Mouse (Mus musculus): ENCODE results near the gene Tenm2. TPM values are rescaled to one million over a fixed set of nuclear protein-coding genes. Genes with fewer than 3 reads are reported as not detected.

Gene Tenm2
- polyA plus RNA-seq, 1 experiment from 2014 or later: 1.9 TPM

GRCm38 (mm10) chr11:36678542-36678941, 557.2 kb downstream of the Tenm2 start:
- H3K4me3 ChIP-seq (replicated peaks; ENCODE audit: low read length): no peak overlapping the region
- no peak overlapping the region for H3K9ac ChIP-seq (ENCODE audit: low read length)
- peaks cover 5% of the 10 kb centered on the region; the same call in 1 of the 2 replicates for H3K4me1 ChIP-seq (ENCODE audit: control insufficient read depth, insufficient read depth, low read length)
- no peaks in the 10 kb centered on the region for H3K36me3 ChIP-seq (ENCODE audit: control insufficient read depth, insufficient read depth, low read length)
- H3K4me2 ChIP-seq (ENCODE audit: low read depth, low read length): peak overlapping the region; percentile 90; the same call in 1 of the 2 replicates
- H3K27ac ChIP-seq (ENCODE audit: low read length): no peak overlapping the region
- WGBS: 47% methylated on average over 2 of the region's 2 CpGs
- H3K27me3 ChIP-seq (ENCODE audit: control insufficient read depth, insufficient read depth, low read length): peaks cover 3% of the 10 kb centered on the region; the same call in 1 of the 2 replicates
- ATAC-seq (ENCODE audit: insufficient read depth, low FRiP score): no peak
- no peaks in the 10 kb centered on the region for H3K9me3 ChIP-seq (replicated peaks; ENCODE audit: control insufficient read depth, low read length)

- H3K36me3 ChIP-seq (ENCODE audit: control insufficient read depth, insufficient read depth, low read length): no peaks in the 10 kb centered on the region
- peaks cover 3% of the 10 kb centered on the region; the same call in 1 of the 2 replicates for H3K27me3 ChIP-seq (ENCODE audit: control insufficient read depth, insufficient read depth, low read length)
- 8% methylated on average over 10 of the region's 10 CpGs for whole genome bisulfite sequencing
- no peak overlapping the region for H3K27ac ChIP-seq (ENCODE audit: low read length)
- peak overlapping the region; percentile 63 for H3K9ac ChIP-seq (ENCODE audit: low read length)
- H3K4me1 ChIP-seq (ENCODE audit: control insufficient read depth, insufficient read depth, low read length): peaks cover 5% of the 10 kb centered on the region; the same call in 1 of the 2 replicates
- H3K4me3 ChIP-seq (replicated peaks; ENCODE audit: low read length): peak overlapping the region; percentile 52
- no peak for ATAC-seq (ENCODE audit: insufficient read depth, low FRiP score)
- H3K4me2 ChIP-seq (ENCODE audit: low read depth, low read length): peak overlapping the region; percentile 90
- no peaks in the 10 kb centered on the region for H3K9me3 ChIP-seq (replicated peaks; ENCODE audit: control insufficient read depth, low read length)
Observed at GRCm38 (mm10) chr11:36678057-36678396, 557.7 kb downstream of the Tenm2 start.

GRCm38 (mm10) chr11:36677321-36678056, 558.3 kb downstream of the Tenm2 start:
- peak; percentile 73; the same call in 1 of the 2 replicates for ATAC-seq (ENCODE audit: insufficient read depth, low FRiP score)
- H3K27me3 ChIP-seq (ENCODE audit: control insufficient read depth, insufficient read depth, low read length): peaks cover 3% of the 10 kb centered on the region; the same call in 1 of the 2 replicates
- peaks cover 5% of the 10 kb centered on the region; the same call in 1 of the 2 replicates for H3K4me1 ChIP-seq (ENCODE audit: control insufficient read depth, insufficient read depth, low read length)
- peak overlapping the region; percentile 90 for H3K4me2 ChIP-seq (ENCODE audit: low read depth, low read length)
- H3K27ac ChIP-seq (ENCODE audit: low read length): no peak overlapping the region
- H3K9me3 ChIP-seq (replicated peaks; ENCODE audit: control insufficient read depth, low read length): no peaks in the 10 kb centered on the region
- WGBS: under 1% methylated on average over 23 of the region's 23 CpGs
- peak overlapping the region; percentile 52 for H3K4me3 ChIP-seq (replicated peaks; ENCODE audit: low read length)
- H3K9ac ChIP-seq (ENCODE audit: low read length): peak overlapping the region; percentile 63
- H3K36me3 ChIP-seq (ENCODE audit: control insufficient read depth, insufficient read depth, low read length): no peaks in the 10 kb centered on the region

GRCm38 (mm10) chr11:36676446-36677284, 559.1 kb downstream of the Tenm2 start:
- no peaks in the 10 kb centered on the region for H3K9me3 ChIP-seq (replicated peaks; ENCODE audit: control insufficient read depth, low read length)
- ATAC-seq (ENCODE audit: insufficient read depth, low FRiP score): no peak
- no peak overlapping the region for H3K27ac ChIP-seq (ENCODE audit: low read length)
- H3K9ac ChIP-seq (ENCODE audit: low read length): no peak overlapping the region
- 39% methylated on average over 16 of the region's 16 CpGs for WGBS
- H3K4me2 ChIP-seq (ENCODE audit: low read depth, low read length): peak overlapping the region; percentile 90
- H3K36me3 ChIP-seq (ENCODE audit: control insufficient read depth, insufficient read depth, low read length): no peaks in the 10 kb centered on the region
- H3K4me1 ChIP-seq (ENCODE audit: control insufficient read depth, insufficient read depth, low read length): peaks cover 5% of the 10 kb centered on the region; the same call in 1 of the 2 replicates
- peak overlapping the region; percentile 52; the same call in 1 of the 2 replicates for H3K4me3 ChIP-seq (replicated peaks; ENCODE audit: low read length)
- H3K27me3 ChIP-seq (ENCODE audit: control insufficient read depth, insufficient read depth, low read length): peaks cover 3% of the 10 kb centered on the region; the same call in 1 of the 2 replicates

- H3K4me1 ChIP-seq (ENCODE audit: control insufficient read depth, insufficient read depth, low read length): peaks cover 5% of the 10 kb centered on the region; the same call in 1 of the 2 replicates
Observed at GRCm38 (mm10) chr11:36674902-36675422, 560.8 kb downstream of the Tenm2 start.

GRCm38 (mm10) chr11:36674141-36674540, 561.6 kb downstream of the Tenm2 start:
- Histone ChIP-seq H3K36me3 (ENCODE audit: control insufficient read depth, insufficient read depth, low read length) (no peaks in the 10 kb centered on the region), H3K4me1 (ENCODE audit: control insufficient read depth, insufficient read depth, low read length) (peaks cover 5% of the 10 kb centered on the region; the same call in 1 of the 2 replicates), H3K27me3 (ENCODE audit: control insufficient read depth, insufficient read depth, low read length) (peaks cover 3% of the 10 kb centered on the region; the same call in 1 of the 2 replicates), H3K4me3 (replicated peaks; ENCODE audit: low read length) (no peak overlapping the region), H3K4me2 (ENCODE audit: low read depth, low read length) (no peak overlapping the region), H3K27ac (ENCODE audit: low read length) (no peak overlapping the region), H3K9me3 (replicated peaks; ENCODE audit: control insufficient read depth, low read length) (no peaks in the 10 kb centered on the region), H3K9ac (ENCODE audit: low read length) (no peak overlapping the region)
- no peak for ATAC-seq (ENCODE audit: insufficient read depth, low FRiP score)
- 61% methylated on average over 5 of the region's 5 CpGs for WGBS

More at GRCm38 (mm10) chr11:36674902-36675422, 560.8 kb downstream of the Tenm2 start:
- ATAC-seq (ENCODE audit: insufficient read depth, low FRiP score): no peak
- no peak overlapping the region for H3K9ac ChIP-seq (ENCODE audit: low read length)
- H3K9me3 ChIP-seq (replicated peaks; ENCODE audit: control insufficient read depth, low read length): no peaks in the 10 kb centered on the region
- peaks cover 3% of the 10 kb centered on the region; the same call in 1 of the 2 replicates for H3K27me3 ChIP-seq (ENCODE audit: control insufficient read depth, insufficient read depth, low read length)
- H3K4me3 ChIP-seq (replicated peaks; ENCODE audit: low read length): no peak overlapping the region
- 94% methylated on average over 4 of the region's 4 CpGs for WGBS
- no peak overlapping the region for H3K27ac ChIP-seq (ENCODE audit: low read length)
- no peak overlapping the region for H3K4me2 ChIP-seq (ENCODE audit: low read depth, low read length)
- no peaks in the 10 kb centered on the region for H3K36me3 ChIP-seq (ENCODE audit: control insufficient read depth, insufficient read depth, low read length)

- 78% methylated on average over 9 of the region's 9 CpGs for WGBS
- Histone ChIP-seq H3K27me3 (ENCODE audit: control insufficient read depth, insufficient read depth, low read length) (peaks cover under 1% of the 10 kb centered on the region; the same call in 1 of the 2 replicates), H3K4me1 (ENCODE audit: control insufficient read depth, insufficient read depth, low read length) (no peaks in the 10 kb centered on the region), H3K9me3 (replicated peaks; ENCODE audit: control insufficient read depth, low read length) (no peaks in the 10 kb centered on the region), H3K4me2 (ENCODE audit: low read depth, low read length) (no peak overlapping the region), H3K9ac (ENCODE audit: low read length) (no peak overlapping the region), H3K27ac (ENCODE audit: low read length) (no peak overlapping the region), H3K4me3 (replicated peaks; ENCODE audit: low read length) (no peak overlapping the region), H3K36me3 (ENCODE audit: control insufficient read depth, insufficient read depth, low read length) (no peaks in the 10 kb centered on the region)
- ATAC-seq (ENCODE audit: insufficient read depth, low FRiP score): no peak
Observed at GRCm38 (mm10) chr11:36671196-36671595, 564.6 kb downstream of the Tenm2 start.

- no peaks in the 10 kb centered on the region for H3K36me3 ChIP-seq (ENCODE audit: control insufficient read depth, insufficient read depth, low read length)
- H3K4me3 ChIP-seq (replicated peaks; ENCODE audit: low read length): no peak overlapping the region
- no peak overlapping the region for H3K9ac ChIP-seq (ENCODE audit: low read length)
- H3K4me2 ChIP-seq (ENCODE audit: low read depth, low read length): no peak overlapping the region
- WGBS: 86% methylated on average over 1 of the region's 1 CpGs
- no peak for ATAC-seq (ENCODE audit: insufficient read depth, low FRiP score)
- H3K4me1 ChIP-seq (ENCODE audit: control insufficient read depth, insufficient read depth, low read length): no peaks in the 10 kb centered on the region
- H3K9me3 ChIP-seq (replicated peaks; ENCODE audit: control insufficient read depth, low read length): no peaks in the 10 kb centered on the region
- no peaks in the 10 kb centered on the region for H3K27me3 ChIP-seq (ENCODE audit: control insufficient read depth, insufficient read depth, low read length)
- H3K27ac ChIP-seq (ENCODE audit: low read length): no peak overlapping the region
Observed at GRCm38 (mm10) chr11:36664026-36664425, 571.7 kb downstream of the Tenm2 start.
